Mouse (Mus musculus) ovary, postnatal 14 days (tissue): ENCODE results near the gene Mageb18.
"Not testable (repeated sequence)": the region's sequence is repeated elsewhere in the genome, so short reads cannot be mapped to it uniquely, and the experiment has no call there.

Experiments
- DNase-seq: peaks from one replicate; pipeline ENCODE4 v3.0.0; 2022; ENCODE audit warnings: low spot score

Mageb18 gene

DNA sequence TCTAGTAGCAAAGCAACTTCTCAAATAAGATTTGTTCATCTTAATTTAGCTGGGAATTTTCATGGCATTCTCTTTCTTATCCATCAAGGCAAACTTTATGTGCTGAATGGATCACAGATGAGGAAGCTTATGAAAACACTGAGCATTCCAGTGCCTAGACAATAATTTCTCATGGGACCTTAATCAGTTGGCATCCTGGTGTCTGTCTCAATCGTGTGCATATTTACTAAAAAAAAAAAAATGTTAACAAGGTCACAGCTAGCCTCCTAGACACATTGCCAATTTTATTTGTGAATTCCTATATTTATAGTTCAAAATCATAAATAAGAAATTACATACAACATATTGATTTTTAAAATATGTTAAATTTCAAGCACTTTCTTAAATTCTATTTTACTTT lies at the start of gene Mageb18:
Mageb18 (minus strand) TSS at position 101 of the 400 bp plus-strand sequence.
- DNase-seq: no peak

DNA sequence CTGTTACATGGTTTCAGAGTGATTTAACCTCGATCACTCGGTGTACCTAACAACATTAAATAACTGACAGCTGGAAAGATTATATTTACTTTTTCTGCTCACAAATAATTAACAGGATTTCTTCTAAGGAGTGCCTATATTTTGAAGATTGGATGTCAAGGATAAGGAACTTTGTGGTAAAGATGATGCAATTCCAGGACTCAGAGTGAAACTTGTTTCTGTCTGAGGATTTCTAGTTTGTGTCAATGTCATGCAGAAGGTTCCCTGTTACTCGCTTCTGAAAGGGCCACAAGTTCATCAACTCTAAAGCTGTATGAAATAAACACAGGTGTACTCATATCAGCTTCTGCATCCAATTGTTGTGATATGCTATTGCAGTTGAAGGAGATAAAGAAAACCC lies 13.4 kb upstream of the Mageb18 start:
- no peak for DNase-seq

DNA sequence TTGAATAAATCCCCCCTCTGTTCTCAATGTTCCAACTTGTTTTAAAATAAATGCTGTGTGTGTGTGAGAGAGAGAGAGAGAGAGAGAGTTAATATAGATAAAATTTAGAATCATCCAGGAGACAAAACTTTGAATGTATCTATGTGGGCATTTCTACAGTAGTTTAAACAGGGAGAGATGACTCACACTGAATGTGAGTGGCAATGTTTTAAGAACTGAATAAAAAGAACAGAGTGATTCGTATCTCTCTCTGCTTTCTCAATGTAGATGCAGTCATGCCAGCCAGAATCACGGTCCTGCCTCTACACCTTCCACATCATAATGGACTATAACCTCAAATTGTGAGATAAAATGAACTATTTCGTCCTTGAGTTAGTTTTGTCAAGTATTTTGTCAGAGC lies 11.1 kb upstream of the Mageb18 start:
- no peak for DNase-seq

DNA sequence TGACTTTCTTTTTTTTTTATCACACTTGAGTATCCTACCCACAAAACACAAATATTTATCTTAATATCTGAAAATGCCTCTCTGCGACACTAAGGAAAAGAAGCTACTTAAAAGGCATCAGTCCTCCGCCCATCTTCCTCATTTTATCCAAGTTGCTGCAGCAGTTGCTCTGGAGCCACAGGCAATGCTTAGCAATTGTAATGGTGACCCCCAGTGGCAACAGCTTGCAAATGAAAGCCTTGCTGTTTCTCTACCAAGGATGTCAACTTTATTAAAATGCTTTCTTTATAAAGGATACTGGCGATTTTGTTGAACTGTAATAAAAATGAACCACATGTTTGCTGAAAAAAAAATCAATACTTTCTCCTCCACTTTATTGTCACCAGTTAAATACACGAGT lies 2.0 kb downstream of the Mageb18 start:
- DNase-seq: peak; percentile 7

DNA sequence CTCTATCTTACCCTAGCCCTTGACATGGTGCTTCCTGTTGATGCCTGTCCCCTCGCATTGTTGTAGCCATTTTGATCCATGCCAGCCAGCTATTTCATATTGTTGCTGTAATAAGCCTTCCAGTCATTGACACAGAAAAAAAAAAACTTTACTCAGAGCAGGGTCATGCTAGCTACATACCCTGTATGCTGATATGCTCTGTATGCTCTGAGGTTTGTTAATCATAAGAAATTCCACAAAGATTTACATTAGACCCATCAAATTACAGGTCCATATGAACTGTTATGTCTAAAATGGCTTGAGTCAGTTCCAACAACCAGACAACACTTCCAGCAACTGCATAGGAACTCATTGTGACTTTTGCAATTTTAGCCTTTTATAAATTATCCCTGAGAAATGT lies 71.5 kb downstream of the Mageb18 start:
- no peak for DNase-seq

DNA sequence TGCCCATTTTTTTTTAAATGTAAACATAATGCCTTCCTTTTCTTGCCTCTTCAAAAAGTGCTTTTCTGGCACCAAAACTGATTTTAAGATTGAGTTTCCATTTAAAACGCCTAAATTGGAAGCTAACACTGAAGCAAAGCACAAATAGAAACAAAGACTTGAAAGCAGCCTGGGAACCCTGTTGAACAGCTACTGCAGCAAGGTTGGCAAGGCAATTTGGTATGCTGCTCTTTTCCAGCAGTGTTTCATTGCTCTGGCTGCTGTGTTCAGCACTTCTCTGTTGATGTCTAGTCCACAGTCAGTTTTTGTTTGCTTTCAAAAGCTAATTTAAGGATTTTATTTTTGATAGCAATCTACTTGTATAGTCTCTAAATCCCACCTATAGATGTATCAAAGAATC lies 101.1 kb downstream of the Mageb18 start:
- DNase-seq: no peak

DNA sequence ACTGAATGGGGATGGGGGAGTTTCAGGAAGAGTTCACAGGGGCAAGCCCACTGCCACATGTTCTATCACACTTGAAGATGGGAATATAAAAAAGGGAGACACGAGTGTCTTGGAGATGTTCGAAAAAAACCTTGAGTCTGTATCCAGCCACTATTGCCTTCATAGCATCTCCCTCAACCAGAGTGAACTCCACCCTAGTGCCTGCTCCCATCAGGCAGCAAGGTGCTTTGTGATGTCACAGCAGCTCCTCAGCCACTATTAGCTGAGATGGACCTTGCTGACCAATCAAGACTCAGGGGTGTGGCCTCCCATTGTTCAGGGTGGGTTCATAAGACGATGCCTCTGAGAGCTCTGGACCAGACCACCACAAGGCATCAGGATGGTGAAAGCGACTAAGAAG lies 109.7 kb downstream of the Mageb18 start, which contains the start of gene Gm5941:
Gm5941 (plus strand) TSS at position 301 of the 400 bp plus-strand sequence.
- not testable (repeated sequence) for DNase-seq

DNA sequence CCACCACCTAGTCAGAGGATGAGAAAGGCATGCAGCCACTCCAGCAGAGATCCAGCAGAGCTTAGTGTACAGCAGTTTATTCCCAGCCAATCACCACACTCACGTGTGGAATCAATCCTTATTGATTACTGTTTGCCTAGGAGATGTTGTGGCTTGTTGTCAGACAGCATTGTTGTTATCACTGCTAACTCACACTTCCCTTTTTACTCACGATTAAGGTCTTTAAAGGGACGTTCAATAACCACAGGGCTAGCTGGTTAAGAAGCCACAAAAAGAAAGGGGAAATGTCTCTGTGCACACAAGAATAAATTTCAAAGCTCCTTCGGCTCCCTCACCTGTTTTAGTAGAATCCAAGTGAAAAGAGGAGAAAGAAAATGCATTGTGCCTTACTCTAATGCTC lies 134.6 kb downstream of the Mageb18 start:
- DNase-seq: no peak

DNA sequence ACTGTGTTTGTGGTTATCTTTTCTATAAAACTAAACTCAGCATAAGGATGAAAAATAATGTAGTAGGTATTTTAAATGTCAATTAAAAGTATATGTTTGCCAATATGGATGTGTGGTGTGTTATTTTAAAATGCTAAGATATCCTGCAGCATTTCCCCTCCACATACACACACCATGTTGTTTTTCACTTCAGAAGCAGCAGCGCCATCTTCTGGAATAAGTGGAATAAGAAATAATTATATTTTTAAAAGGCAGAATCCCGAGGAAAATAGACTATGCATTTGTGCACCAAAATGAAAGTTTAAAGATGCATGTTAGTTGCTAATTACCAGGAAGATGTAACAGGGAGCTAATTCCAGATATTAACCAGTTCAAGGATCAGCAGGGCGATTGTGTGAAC lies 138.9 kb downstream of the Mageb18 start:
- no peak for DNase-seq

DNA sequence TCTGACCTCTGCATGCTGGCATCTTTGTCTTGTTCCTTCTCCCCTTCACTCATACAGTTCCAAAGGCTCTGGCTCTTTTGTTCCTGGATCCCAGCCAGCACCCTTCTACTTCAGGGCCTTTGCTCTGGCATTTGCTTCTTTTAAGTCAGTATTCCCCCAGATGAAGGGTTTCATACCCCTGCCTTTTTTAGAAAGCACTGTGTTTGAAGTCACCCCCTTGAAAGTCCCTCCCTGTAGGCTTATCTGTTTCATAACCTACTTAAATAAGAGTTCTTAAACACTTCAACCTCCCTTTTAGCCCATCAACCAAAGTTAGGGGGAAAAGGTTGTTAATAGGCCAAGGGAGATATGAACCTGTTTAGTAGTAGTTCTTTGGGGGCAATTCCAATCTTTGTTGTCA lies 212.0 kb downstream of the Mageb18 start:
- no peak for DNase-seq

DNA sequence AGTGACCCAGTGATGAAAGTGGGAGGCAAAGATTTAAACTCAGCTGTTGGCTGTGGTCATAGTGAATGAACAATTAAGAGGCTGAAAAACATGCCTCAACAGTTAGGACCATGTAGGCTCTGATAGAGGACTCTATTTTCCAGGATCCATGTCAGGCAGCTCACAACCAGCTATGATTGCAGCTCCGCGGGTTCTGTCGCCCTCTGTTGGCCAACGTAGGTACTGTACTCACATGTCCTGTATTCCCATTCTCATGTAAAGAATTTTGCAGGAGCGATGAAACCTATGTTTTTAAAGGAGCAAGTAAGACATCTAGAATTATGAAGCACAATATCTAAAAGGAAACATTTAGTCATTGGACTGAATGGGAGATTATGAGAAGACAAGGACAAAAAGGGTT lies 256.4 kb downstream of the Mageb18 start:
- DNase-seq: peak; percentile 41

DNA sequence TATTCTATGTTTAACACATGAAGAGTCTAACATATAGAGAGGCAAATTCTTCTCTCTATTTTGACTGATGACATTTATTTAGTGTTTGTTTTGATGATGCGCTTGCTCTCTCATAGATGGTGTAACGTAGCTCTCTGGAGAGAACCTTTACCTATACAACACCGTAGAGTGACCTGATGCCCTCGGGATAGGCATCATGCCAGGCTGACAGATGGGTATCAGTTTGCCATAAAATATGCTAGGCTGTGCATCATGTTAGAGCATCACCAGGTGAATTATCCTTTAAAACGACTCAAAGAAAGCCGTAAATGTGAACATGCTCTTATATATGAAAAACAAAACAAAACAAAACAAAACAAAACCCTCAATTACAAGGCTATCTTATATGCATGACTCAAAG lies 258.5 kb downstream of the Mageb18 start:
- no peak for DNase-seq

DNA sequence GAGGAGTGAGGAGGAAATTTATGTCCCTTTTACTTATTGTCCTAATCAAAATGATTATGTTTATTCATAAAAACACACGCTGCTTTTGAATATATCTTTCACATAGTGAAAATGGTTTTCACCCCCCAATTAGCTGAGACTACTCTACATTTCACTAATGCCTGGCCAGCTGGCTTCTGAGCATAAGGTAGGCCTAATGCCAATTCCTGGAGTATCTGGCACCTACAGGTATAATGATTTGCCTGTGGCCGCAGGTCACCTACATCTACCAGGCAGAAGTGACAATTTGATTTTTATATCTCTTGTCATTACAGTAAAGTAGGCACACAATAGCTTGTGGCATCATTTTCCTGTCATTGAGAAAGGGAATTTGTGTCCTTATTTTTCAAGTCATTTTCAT lies 259.8 kb downstream of the Mageb18 start:
- DNase-seq: no peak

DNA sequence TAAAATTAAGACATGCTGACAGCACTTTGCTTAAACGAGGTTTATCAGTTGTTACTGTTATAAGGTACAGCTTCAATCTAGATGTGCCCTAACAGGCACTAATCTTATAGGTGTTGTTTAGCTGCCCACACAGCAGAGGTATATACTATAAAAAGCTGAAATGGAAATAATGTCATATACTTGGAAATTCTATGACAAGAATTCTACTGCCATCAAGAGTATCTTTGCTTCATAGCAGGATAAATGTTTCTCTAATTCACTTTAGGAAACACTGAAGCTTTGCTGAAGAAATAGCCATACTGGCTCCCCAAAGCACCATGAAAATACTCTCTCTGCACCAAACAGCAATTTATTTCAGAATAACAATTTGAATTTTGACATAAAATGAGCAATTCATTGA lies 265.9 kb downstream of the Mageb18 start:
- no peak for DNase-seq

DNA sequence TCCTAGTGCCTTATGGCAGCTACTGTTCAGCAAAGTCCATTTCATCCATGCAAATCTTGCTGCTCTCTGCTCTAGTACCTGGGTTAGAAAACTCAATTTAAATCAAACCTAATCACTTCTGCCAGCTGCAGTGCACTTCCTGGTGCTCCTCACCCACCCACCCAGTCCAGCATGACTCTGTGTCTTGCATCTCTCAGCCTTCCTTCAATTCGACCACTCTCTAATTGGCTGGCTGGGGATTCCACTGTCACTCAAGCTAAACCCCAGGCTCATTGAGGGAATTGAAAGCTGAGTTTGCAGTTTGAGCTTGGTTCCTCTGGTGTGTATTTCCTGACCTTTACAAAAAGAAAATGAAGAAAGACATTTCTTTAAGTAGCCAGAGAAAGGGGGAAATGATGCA lies 275.8 kb downstream of the Mageb18 start:
- DNase-seq: no peak

DNA sequence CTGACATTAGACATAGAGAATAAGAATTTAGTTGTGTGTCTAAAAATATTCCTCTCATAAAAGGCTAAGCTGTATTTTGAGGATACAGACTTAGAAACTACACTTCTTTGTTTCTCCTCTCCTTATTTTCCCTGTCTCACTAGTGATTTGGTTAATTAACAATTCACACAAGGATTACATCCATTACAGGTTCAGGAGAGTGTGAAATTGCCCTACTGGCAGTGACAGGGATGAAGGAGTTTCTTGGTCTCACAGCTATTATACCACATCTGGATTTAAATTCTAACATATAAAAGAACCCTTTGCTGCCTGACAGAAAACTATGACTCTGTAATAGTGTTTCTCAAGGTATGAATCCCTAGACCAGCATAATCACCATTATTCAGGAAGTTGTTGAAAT lies 318.8 kb downstream of the Mageb18 start:
- DNase-seq: no peak
